Mouse (Mus musculus) brain, embryonic 14.5 days (tissue): Measurements from ENCODE around the gene Tmco3.

ENCODE experiments used
- CTCF ChIP-seq: fragments of 200-500 bp; IDR thresholded peaks from 2 replicates; pipeline ENCODE4 v1.5.1; 2012; ENCODE audit warnings: inconsistent platforms, mild to moderate bottlenecking, moderate library complexity, borderline replicate concordance; ENCODE audit not compliant: insufficient read depth, insufficient read length; ENCODE audit errors: extremely low read depth
- POLR2A ChIP-seq: fragments of 200-500 bp; IDR thresholded peaks from 2 replicates; pipeline ENCODE4 v1.6.1; 2012; ENCODE audit warnings: mild to moderate bottlenecking, inconsistent platforms, borderline replicate concordance; ENCODE audit not compliant: poor library complexity, insufficient read depth, insufficient read length, severe bottlenecking; ENCODE audit errors: extremely low read depth

DNA sequence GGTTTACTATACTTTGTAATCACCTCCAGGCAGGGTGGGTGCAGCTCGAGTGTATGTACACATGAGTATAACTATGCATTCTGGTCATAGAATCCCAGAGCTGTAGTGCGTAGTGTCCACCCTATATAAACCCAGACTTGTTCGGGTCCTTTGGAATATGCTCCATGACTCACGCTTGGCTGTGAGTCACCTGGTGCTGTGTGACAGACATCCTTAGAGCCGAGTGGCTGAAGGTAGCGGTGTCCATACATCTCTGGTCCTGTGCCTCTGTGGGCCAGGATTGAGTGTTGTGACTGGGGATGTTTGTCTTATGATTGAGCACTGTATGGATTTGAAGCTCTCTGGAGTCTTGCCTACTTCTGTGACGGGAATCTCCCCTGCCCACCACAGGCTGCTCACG is 64.6 kb downstream of the Tmco3 start:
- TF ChIP-seq POLR2A = no peak
- TF ChIP-seq CTCF = no peak
